24 mouse cellular contexts compared by ENCODE assay signal in genomic region chr12:119483922-119484631, GRCm38 (mm10).
DNase-seq lines count a peak whose midpoint lies in the region; ATAC-seq and TF ChIP-seq lines count a peak whose summit lies in the region.
"Had no signal": no experiment of that assay in that cellular context is flagged by ENCODE, and none has a peak within 500 bp of the region (broad histone marks: within the 10 kb centered on the region; RNA-seq: fewer than 3 reads in every experiment).

No protein-coding gene starts in this region.

- H3K4me3 ChIP-seq in liver, adult 2 months (ENCODE audit: insufficient read depth, low read depth, low read length), result no peak overlapping the region
- no peak overlapping the region for H3K4me3 ChIP-seq in liver, embryonic 11.5 days (ENCODE audit: low read depth, low read length)
- no peak overlapping the region for H3K4me3 ChIP-seq in layer of hippocampus, adult 2 months
- H3K4me3 ChIP-seq: embryonic facial prominence, embryonic 15.5 days; heart, embryonic 12.5 days; limb, embryonic 10.5 days had no signal

- no peak for TF ChIP-seq CTCF in liver, adult 2 months (IDR thresholded peaks at IDR 0.05; ENCODE audit: low read depth, low read length)
- TF ChIP-seq CTCF in layer of hippocampus, adult 2 months (conservative IDR thresholded peaks at IDR 0.05), result no peak

- H3K9ac ChIP-seq in liver, adult 2 months (ENCODE audit: low read depth, low read length), result no peak overlapping the region
- no peak overlapping the region for H3K9ac ChIP-seq in liver, embryonic 11.5 days (ENCODE audit: low read depth, low read length)
- H3K9ac ChIP-seq: embryonic facial prominence, embryonic 15.5 days; heart, embryonic 12.5 days; liver, postnatal 0 days had no signal

- no peaks in the 10 kb centered on the region for H3K36me3 ChIP-seq in liver, adult 2 months (ENCODE audit: control insufficient read depth, insufficient read depth, low read length)
- H3K36me3 ChIP-seq in liver, embryonic 11.5 days (ENCODE audit: control insufficient read depth, insufficient read depth, low read length), result no peaks in the 10 kb centered on the region
- H3K36me3 ChIP-seq: embryonic facial prominence, embryonic 15.5 days; heart, embryonic 12.5 days; limb, embryonic 10.5 days had no signal

- no peak overlapping the region for H3K27ac ChIP-seq in liver, adult 2 months (replicated peaks; ENCODE audit: insufficient read depth, low read depth, low read length)
- no peak overlapping the region for H3K27ac ChIP-seq in liver, embryonic 11.5 days (ENCODE audit: low read depth, low read length)
- no peak overlapping the region for H3K27ac ChIP-seq in layer of hippocampus, adult 2 months
- H3K27ac ChIP-seq: embryonic facial prominence, embryonic 15.5 days; kidney, postnatal 0 days; limb, embryonic 10.5 days; stomach, postnatal 0 days had no signal

- H3K79me2 ChIP-seq in liver, adult 2 months (ENCODE audit: control insufficient read depth, insufficient read depth, low read length), result no peaks in the 10 kb centered on the region

- DNase-seq in liver, adult 2 months (ENCODE audit: extremely low read depth, low read depth, low spot score), result peak; percentile 17
- no peak for DNase-seq in liver, embryonic 11.5 days (ENCODE audit: low spot score)
- DNase-seq in c-Kit-positive CD71-negative TER-119-negative erythroid progenitor cells, embryonic 14.5 days (ENCODE audit: low read depth), result peak; percentile 6
- DNase-seq in gastrocnemius, postnatal 36 days, result no peak
- no peak for DNase-seq in frontal cortex, postnatal 25 days (ENCODE audit: low spot score in 2 of 2)
- DNase-seq in layer of hippocampus, adult 2 months (ENCODE audit: low spot score in 2 of 2), result no peak
- DNase-seq: adrenal gland, postnatal 10 days; cerebellum, adult 8-10 months; cerebellum, postnatal 36 days; heart, adult 11 months; heart, postnatal 10 days; liver; liver, postnatal 0 days; lung, postnatal 14 days; right cerebral cortex, adult 18-20 months had no signal

- no peaks in the 10 kb centered on the region for H3K9me3 ChIP-seq in liver, embryonic 11.5 days (ENCODE audit: control insufficient read depth, low read length)
- H3K9me3 ChIP-seq: embryonic facial prominence, embryonic 15.5 days; heart, embryonic 12.5 days; limb, embryonic 10.5 days had no signal

- ATAC-seq in liver, embryonic 11.5 days (replicated peaks; ENCODE audit: low FRiP score), result no peak
- ATAC-seq in megakaryocyte progenitor cell, adult 5-6 weeks (replicated peaks; ENCODE audit: poor library complexity), result peak; percentile 96
- ATAC-seq: forebrain, embryonic 14.5 days; intestine, postnatal 0 days; liver, postnatal 0 days had no signal

- TF ChIP-seq POLR2A in liver, adult 2 months (IDR thresholded peaks at IDR 0.05; ENCODE audit: extremely low read depth, insufficient read depth, low read length), result no peak

- WGBS in liver, adult 2 months, result 68% methylated on average over 5 of the region's 5 CpGs
- WGBS in liver, embryonic 11.5 days, result 76% methylated on average over 5 of the region's 5 CpGs

- no peak overlapping the region for H3K4me2 ChIP-seq in liver, embryonic 11.5 days
- H3K4me2 ChIP-seq: embryonic facial prominence, embryonic 15.5 days; heart, embryonic 12.5 days; midbrain, embryonic 11.5 days had no signal

- H3K4me1 ChIP-seq in liver, adult 2 months (ENCODE audit: control insufficient read depth, insufficient read depth, low read length), result no peaks in the 10 kb centered on the region
- no peaks in the 10 kb centered on the region for H3K4me1 ChIP-seq in liver, embryonic 11.5 days (replicated peaks; ENCODE audit: control insufficient read depth, insufficient read depth, low read length)
- H3K4me1 ChIP-seq: embryonic facial prominence, embryonic 15.5 days; heart, embryonic 12.5 days; limb, embryonic 10.5 days had no signal

- H3K27me3 ChIP-seq in liver, adult 2 months (ENCODE audit: control insufficient read depth, insufficient read depth, low read length), result no peaks in the 10 kb centered on the region
- no peaks in the 10 kb centered on the region for H3K27me3 ChIP-seq in liver, embryonic 11.5 days (replicated peaks; ENCODE audit: control insufficient read depth, insufficient read depth, low read length)
- H3K27me3 ChIP-seq: embryonic facial prominence, embryonic 15.5 days; heart, embryonic 12.5 days had no signal

- intact Hi-C loops in gastrocnemius, postnatal 36 days (cut with DNase I), result no loop called here

Comparison
In these comparisons a context has a peak if more than half of its experiments do, and no peak if none do; other contexts are left out.
1. DNase-seq: peak in liver, adult 2 months (single experiment) and c-Kit-positive CD71-negative TER-119-negative erythroid progenitor cells, embryonic 14.5 days (single experiment); none in liver, embryonic 11.5 days (single experiment), gastrocnemius, postnatal 36 days (0 of 2), frontal cortex, postnatal 25 days (0 of 2) and layer of hippocampus, adult 2 months (0 of 2).